Mouse (Mus musculus) liver, postnatal 0 days (tissue): Measurements from ENCODE around the gene Krt19. TPM values are rescaled to one million over a fixed set of nuclear protein-coding genes. Genes with fewer than 3 reads are reported as not detected.

Source experiments
- ATAC-seq: fragments of 200-750 bp; cut with Nextera tagmentation; 2 replicates; pipeline ENCODE4 v1.8.0; 2017; ENCODE audit warnings: mild to moderate bottlenecking, moderate library complexity
- DNase-seq: peaks from one replicate; pipeline ENCODE4 v3.0.0-alpha.2; 2016
- H3K27ac ChIP-seq: fragments of 300-500 bp; sonication (generic); 2 replicates; pipeline ENCODE4 v1.5.1; 2014; ENCODE audit warnings: antibody characterized with exemption, moderate library complexity, mild to moderate bottlenecking, low read depth
- H3K27me3 ChIP-seq: fragments of 300-500 bp; sonication (generic); 2 replicates; pipeline ENCODE4 v1.6.1; 2014; ENCODE audit warnings: low read length, control low read depth, mixed read lengths; ENCODE audit not compliant: insufficient read depth
- H3K36me3 ChIP-seq: fragments of 300-500 bp; sonication (generic); replicated peaks from 2 replicates; pipeline ENCODE4 v1.6.1; 2014; ENCODE audit warnings: mild to moderate bottlenecking, control low read depth, low read length, moderate library complexity, mixed read lengths; ENCODE audit not compliant: insufficient read depth
- H3K4me1 ChIP-seq: fragments of 300-500 bp; sonication (generic); 2 replicates; pipeline ENCODE4 v1.6.1; 2014; ENCODE audit warnings: antibody characterized with exemption, mild to moderate bottlenecking, control low read depth; ENCODE audit not compliant: insufficient read depth
- H3K4me2 ChIP-seq: fragments of 300-500 bp; sonication (generic); 2 replicates; pipeline ENCODE4 v1.6.1; 2014; ENCODE audit warnings: low read depth, mild to moderate bottlenecking, low read length, moderate library complexity, mixed read lengths
- H3K4me3 ChIP-seq: fragments of 300-500 bp; sonication (generic); 2 replicates; pipeline ENCODE4 v1.5.1; 2014; ENCODE audit warnings: low read depth, low read length
- H3K9ac ChIP-seq: fragments of 300-500 bp; sonication (generic); replicated peaks from 2 replicates; pipeline ENCODE4 v1.6.1; 2014; ENCODE audit warnings: mild to moderate bottlenecking, moderate library complexity
- H3K9me3 ChIP-seq: fragments of 300-500 bp; sonication (generic); 2 replicates; pipeline ENCODE4 v1.6.1; 2016; ENCODE audit warnings: mild to moderate bottlenecking, control low read depth, low read length, mixed read lengths
- CTCF ChIP-seq: sonication (generic); IDR thresholded peaks from 2 replicates; pipeline ENCODE4 v1.5.1; 2016; ENCODE audit warnings: antibody characterized with exemption, low read depth
- EP300 ChIP-seq: IDR thresholded peaks from 2 replicates; pipeline ENCODE4 v1.6.1; 2016; ENCODE audit warnings: antibody characterized with exemption, low read depth, mild to moderate bottlenecking
- WGBS: fragments of 180-500 bp; shearing (Covaris S2); extraction: QIAGEN DNeasy Blood & Tissue Kit; methylation state at CpG from one replicate; pipeline ENCODE4 v1.1.7; 2014; ENCODE audit not compliant: insufficient replicate concordance; 5-methylcytosine and 5-hydroxymethylcytosine counted together
- polyA plus RNA-seq: library from polyadenylated mRNA; unstranded; fragments of >200 nt; fragmentation: Nextera tagmentation; extraction: Ambion mirVana; gene quantifications from 2 replicates; pipeline ENCODE4 v1.2.1, GENCODE M21; 2015

Krt19 gene
- 5.5 and 7.8 TPM in 2 replicates for polyA plus RNA-seq

DNA sequence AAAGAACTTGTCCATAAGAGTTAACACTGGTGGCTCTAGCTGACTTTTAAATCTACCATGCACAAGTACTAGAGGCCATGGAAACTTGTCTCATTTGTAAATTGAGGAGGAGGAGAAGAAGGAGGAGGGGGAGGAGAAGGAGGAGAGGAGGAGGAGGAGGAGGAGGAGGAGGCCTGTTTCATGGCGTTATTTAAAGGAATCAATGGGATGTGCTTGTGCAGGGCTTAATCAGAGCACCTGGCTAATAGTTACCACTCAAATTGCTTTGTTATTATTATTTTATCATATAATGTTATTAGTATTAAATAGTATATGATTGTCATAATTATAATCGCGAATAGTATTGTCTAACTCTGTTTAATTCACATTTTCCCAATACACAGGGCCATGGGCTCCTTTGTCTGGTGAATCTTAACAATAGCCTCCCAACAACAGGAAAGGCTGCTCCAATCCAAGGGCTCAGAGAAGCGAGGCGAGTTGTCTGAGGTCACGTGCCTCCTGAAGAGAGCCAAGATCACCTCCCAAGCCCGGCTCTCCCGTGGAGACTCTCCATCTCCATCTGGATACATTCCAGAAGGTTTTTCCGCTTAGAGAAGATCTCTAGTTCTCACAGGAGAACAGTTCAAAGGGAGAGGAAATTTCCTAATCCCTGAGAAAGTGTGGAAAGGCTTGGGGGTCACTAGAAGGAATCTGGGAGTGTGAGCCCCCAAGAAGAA lies at the start of gene Krt19:
Krt19 (minus strand) TSS at position 51 of the 716 bp plus-strand sequence.
- H3K9ac ChIP-seq: no peak within 1 kb of the TSS
- H3K27me3 ChIP-seq: peaks cover 22% of the 10 kb centered on the region
- no peak within 1 kb of the TSS for H3K4me3 ChIP-seq
- ATAC-seq: no peak
- no peak for DNase-seq
- H3K4me2 ChIP-seq: no peak within 1 kb of the TSS
- no peak for TF ChIP-seq EP300
- TF ChIP-seq CTCF: no peak
- H3K27ac ChIP-seq: no peak within 1 kb of the TSS
- 61% methylated on average over 9 of the region's 9 CpGs for WGBS
- no peaks in the 10 kb centered on the region for H3K9me3 ChIP-seq
- no peaks in the 10 kb centered on the region for H3K4me1 ChIP-seq
- H3K36me3 ChIP-seq: no peaks in the 10 kb centered on the region

DNA sequence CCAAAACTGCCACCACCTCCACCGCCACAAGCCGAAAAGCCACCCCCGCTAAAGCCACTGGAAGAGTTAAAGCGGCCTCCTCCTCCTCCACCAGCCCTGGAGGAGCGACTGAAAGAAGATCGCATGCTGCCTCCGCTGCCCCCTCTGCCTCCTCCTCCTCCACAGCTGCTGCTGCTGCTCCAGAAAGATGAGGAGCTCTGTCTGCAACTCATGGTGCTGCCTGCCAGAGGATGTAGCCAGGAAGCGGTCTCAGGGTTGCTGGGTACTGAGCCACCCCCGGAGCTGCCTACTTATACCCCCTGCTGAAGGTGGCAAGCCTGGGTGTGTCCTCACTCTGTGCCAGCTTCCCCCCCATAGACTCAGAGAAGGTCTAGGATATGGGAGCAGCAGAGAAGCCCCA lies 44.5 kb upstream of the Krt19 start, which contains the start of gene Krt9:
Krt9 (minus strand) TSS at position 255 of the 400 bp plus-strand sequence.
- Histone ChIP-seq H3K9me3 (no peaks in the 10 kb centered on the region), H3K4me2 (no peak within 1 kb of the TSS), H3K27me3 (no peaks in the 10 kb centered on the region), H3K4me1 (no peaks in the 10 kb centered on the region), H3K9ac (no peak within 1 kb of the TSS), H3K27ac (no peak within 1 kb of the TSS), H3K36me3 (no peaks in the 10 kb centered on the region), H3K4me3 (no peak within 1 kb of the TSS)
- 46% methylated on average over 9 of the region's 9 CpGs for WGBS
- DNase-seq (no peak), ATAC-seq (no peak)
- no peak for TF ChIP-seq EP300
- no peak for TF ChIP-seq CTCF

DNA sequence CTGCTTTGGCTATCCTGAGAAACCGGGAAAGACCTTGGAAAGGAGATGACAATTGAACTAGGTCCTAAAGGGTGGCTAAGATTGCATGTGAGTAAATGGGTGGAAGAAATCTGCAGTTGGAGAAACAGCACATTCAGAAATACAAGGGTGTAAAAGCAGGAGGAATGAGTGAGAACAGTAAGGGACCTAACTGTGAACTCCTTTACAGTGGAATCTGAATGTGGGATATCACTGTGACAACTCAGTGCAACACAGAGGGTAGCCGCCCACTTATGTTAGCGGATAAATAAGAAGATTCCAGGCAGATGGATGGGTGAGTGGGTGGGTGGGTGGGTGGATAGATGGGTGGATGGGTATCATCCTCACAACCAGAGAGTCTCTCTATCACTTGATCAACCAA lies 43.4 kb upstream of the Krt19 start:
- H3K27ac ChIP-seq: no peak overlapping the region
- H3K9me3 ChIP-seq: no peaks in the 10 kb centered on the region
- no peaks in the 10 kb centered on the region for H3K4me1 ChIP-seq
- H3K36me3 ChIP-seq: no peaks in the 10 kb centered on the region
- DNase-seq (no peak), ATAC-seq (no peak)
- 76% methylated on average over 3 of the region's 3 CpGs for WGBS
- no peak overlapping the region for H3K9ac ChIP-seq
- H3K27me3 ChIP-seq: no peaks in the 10 kb centered on the region
- TF ChIP-seq CTCF (no peak), EP300 (no peak)
- H3K4me2 ChIP-seq: no peak overlapping the region
- H3K4me3 ChIP-seq: no peak overlapping the region

DNA sequence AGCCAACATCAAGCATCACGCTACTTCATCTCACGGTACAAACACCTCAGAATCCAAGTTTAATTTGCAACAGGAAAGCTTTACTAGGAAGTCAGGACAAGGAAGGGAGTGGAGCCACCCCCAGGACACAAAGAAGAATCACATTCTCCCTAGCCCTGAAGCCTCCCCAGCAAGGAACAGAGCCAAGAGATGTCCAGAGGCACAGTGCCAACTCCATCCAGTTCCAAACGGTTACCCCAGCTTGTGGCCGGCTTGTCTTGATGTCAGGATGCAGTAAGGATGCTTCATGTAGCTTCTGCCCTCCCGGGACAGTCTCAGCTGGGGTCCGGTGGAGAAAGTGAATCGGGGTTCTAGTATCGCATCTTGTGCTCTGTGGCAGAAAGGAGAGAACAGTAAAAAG lies 38.3 kb upstream of the Krt19 start:
- H3K9me3 ChIP-seq: no peaks in the 10 kb centered on the region
- WGBS: 75% methylated on average over 8 of the region's 8 CpGs
- H3K36me3 ChIP-seq: no peaks in the 10 kb centered on the region
- H3K4me2 ChIP-seq: no peak overlapping the region
- H3K27ac ChIP-seq: no peak overlapping the region
- H3K27me3 ChIP-seq: no peaks in the 10 kb centered on the region
- DNase-seq (no peak), ATAC-seq (no peak)
- H3K9ac ChIP-seq: no peak overlapping the region
- no peak for TF ChIP-seq CTCF
- no peaks in the 10 kb centered on the region for H3K4me1 ChIP-seq
- H3K4me3 ChIP-seq: no peak overlapping the region

DNA sequence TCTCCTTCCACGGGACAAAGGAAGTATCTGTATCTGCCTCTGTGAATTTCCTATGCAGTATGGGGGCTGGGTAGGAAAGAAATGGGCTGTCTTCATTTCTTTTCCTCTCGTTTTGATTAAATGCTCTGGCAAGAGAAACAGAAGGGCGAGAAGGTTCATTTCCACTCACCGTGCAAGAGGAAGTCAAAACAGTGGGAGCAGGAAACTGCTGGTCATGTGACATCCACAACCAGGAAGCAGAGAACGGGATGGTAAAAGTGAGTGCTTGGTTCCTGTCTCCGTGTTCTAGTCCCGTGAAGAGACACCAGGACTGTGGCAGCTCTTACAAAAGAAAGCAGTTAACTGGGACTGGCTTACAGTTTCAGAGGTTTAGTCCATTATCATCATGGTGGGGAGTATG lies 33.3 kb upstream of the Krt19 start:
- no peak overlapping the region for H3K4me2 ChIP-seq
- no peak overlapping the region for H3K4me3 ChIP-seq

DNA sequence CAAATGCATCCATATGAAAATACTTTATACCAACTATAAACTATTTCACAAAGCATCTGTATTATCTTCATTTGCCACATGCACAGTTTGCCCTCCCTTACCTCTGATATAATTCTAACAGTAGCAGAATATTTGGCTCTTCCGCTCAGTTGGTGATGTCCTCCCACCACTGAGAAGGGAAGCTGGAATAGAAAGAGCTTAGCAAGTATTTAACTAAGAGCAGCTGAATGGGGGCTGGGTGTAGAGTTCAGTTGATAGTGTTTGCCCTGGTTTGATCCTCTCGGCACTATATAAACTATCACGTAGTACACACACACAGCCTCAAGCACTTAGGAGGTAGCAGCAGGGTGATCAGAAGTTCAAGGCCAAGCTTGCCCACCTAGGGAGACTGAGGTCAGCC lies 30.8 kb upstream of the Krt19 start:
- Histone ChIP-seq H3K9ac (no peak overlapping the region), H3K9me3 (no peaks in the 10 kb centered on the region), H3K36me3 (no peaks in the 10 kb centered on the region), H3K4me2 (no peak overlapping the region), H3K27me3 (no peaks in the 10 kb centered on the region), H3K4me3 (no peak overlapping the region), H3K27ac (no peak overlapping the region), H3K4me1 (no peaks in the 10 kb centered on the region)
- WGBS: 59% methylated on average over 3 of the region's 3 CpGs
- no peak for ATAC-seq
- no peak for TF ChIP-seq EP300
- no peak for TF ChIP-seq CTCF
- DNase-seq: no peak

More for the DNA sequence above, 33.3 kb upstream of the Krt19 start:
- 31% methylated on average over 7 of the region's 7 CpGs for WGBS
- Histone ChIP-seq H3K36me3 (no peaks in the 10 kb centered on the region), H3K9me3 (no peaks in the 10 kb centered on the region), H3K27me3 (no peaks in the 10 kb centered on the region), H3K4me1 (no peaks in the 10 kb centered on the region), H3K9ac (no peak overlapping the region), H3K27ac (no peak overlapping the region)
- DNase-seq (no peak), ATAC-seq (no peak)
- no peak for TF ChIP-seq EP300

DNA sequence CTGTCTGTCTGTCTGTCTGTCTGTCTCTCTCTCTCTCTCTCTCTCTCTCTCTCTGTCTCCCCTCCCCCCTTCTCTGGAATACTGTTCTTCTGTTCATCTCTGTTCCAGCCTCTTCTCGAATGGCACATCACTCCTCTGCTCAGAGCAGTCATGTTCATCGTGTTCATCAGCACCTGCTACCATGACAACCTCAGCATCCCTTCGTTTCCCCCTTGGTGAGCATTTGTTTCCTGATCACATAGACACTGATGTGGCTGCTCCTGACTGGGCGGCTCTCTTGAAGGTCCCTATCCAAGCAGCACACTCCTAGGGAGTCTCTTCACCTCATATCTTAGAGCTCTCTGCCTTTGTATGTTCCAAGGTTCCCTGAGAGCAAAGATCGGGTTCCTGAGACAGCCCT lies 29.8 kb upstream of the Krt19 start:
- Histone ChIP-seq H3K4me3 (no peak overlapping the region), H3K4me1 (no peaks in the 10 kb centered on the region), H3K9ac (no peak overlapping the region), H3K27me3 (no peaks in the 10 kb centered on the region), H3K9me3 (no peaks in the 10 kb centered on the region), H3K4me2 (no peak overlapping the region), H3K27ac (no peak overlapping the region), H3K36me3 (no peaks in the 10 kb centered on the region)
- ATAC-seq (no peak), DNase-seq (no peak)
- 65% methylated on average over 5 of the region's 5 CpGs for WGBS
- TF ChIP-seq EP300: no peak
- TF ChIP-seq CTCF: no peak
